Mouse (Mus musculus): ENCODE measurements around the gene Tuba1a.

GRCm38 (mm10) chr15:98947884-98948283 lies 5.6 kb downstream of the Tuba1a start:
- TF ChIP-seq CTCF (conservative IDR thresholded peaks at IDR 0.05; ENCODE audit: low read length): no peak
- no peak for TF ChIP-seq NANOG (IDR thresholded peaks at IDR 0.05; ENCODE audit: borderline replicate concordance, low read length)
